Mouse (Mus musculus) stomach, embryonic 16.5 days (tissue): Measurements from ENCODE around the gene Ccser2. TPM values are rescaled to one million over a fixed set of nuclear protein-coding genes. Genes with fewer than 3 reads are reported as not detected.

Experiments
- ATAC-seq: fragments of 200-750 bp; cut with Nextera tagmentation; 2 replicates; pipeline ENCODE4 v1.8.0; 2017; ENCODE audit warnings: moderate number of reproducible peaks, moderate TSS enrichment; ENCODE audit not compliant: insufficient read depth, low FRiP score
- H3K27ac ChIP-seq: fragments of 300-500 bp; sonication (generic); 2 replicates; pipeline ENCODE4 v1.5.1; 2014; ENCODE audit warnings: low read length
- H3K27me3 ChIP-seq: fragments of 300-500 bp; sonication (generic); 2 replicates; pipeline ENCODE4 v1.6.1; 2014; ENCODE audit warnings: low read length, control low read depth, mixed read lengths; ENCODE audit not compliant: control insufficient read depth, insufficient read depth
- H3K36me3 ChIP-seq: fragments of 300-500 bp; sonication (generic); 2 replicates; pipeline ENCODE4 v1.6.1; 2014; ENCODE audit warnings: low read length; ENCODE audit not compliant: control insufficient read depth, insufficient read depth
- H3K4me1 ChIP-seq: fragments of 300-500 bp; sonication (generic); 2 replicates; pipeline ENCODE4 v1.6.1; 2014; ENCODE audit warnings: low read length, control low read depth, mixed read lengths; ENCODE audit not compliant: control insufficient read depth, insufficient read depth
- H3K4me2 ChIP-seq: fragments of 300-500 bp; sonication (generic); 2 replicates; pipeline ENCODE4 v1.6.1; 2014; ENCODE audit warnings: low read depth, low read length, mixed read lengths
- H3K4me3 ChIP-seq: fragments of 300-500 bp; sonication (generic); replicated peaks from 2 replicates; pipeline ENCODE4 v1.5.1; 2014; ENCODE audit warnings: mild to moderate bottlenecking, low read length
- H3K9ac ChIP-seq: fragments of 300-500 bp; sonication (generic); 2 replicates; pipeline ENCODE4 v1.6.1; 2014; ENCODE audit warnings: low read length
- H3K9me3 ChIP-seq: fragments of 300-500 bp; sonication (generic); replicated peaks from 2 replicates; pipeline ENCODE4 v1.6.1; 2016; ENCODE audit warnings: low read length, control low read depth; ENCODE audit not compliant: control insufficient read depth
- WGBS: fragments of 180-500 bp; shearing (Covaris S2); extraction: QIAGEN DNeasy Blood & Tissue Kit; methylation state at CpG from one replicate; pipeline ENCODE4 v1.1.7; 2014; 5-methylcytosine and 5-hydroxymethylcytosine counted together
- polyA plus RNA-seq: library from polyadenylated mRNA; unstranded; fragments of >200 nt; fragmentation: Nextera tagmentation; extraction: Ambion mirVana; gene quantifications from 2 replicates; pipeline ENCODE4 v1.2.1, GENCODE M21; 2015

The Ccser2 gene
- polyA plus RNA-seq, 1 experiment from 2014 or later = 26.0 TPM

DNA sequence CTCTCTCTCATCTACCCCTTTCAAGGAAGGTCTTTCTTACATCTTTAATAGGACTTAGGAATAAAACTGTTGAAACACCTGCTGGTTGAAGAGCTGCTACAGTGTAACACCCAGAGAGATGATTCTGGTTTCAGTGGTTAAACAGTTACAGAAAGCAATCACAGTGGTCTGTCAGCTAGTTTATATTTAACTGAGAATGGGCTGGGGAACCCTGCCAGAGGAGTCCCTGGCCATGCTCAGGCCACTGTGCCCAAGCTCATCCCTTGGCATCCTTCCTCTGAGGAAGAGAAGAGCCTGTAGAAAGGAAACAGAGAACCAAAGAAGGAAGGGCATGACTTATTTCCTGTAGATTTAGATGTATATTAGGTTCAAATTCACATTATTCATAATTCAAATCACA lies 21.2 kb upstream of the Ccser2 start:
- Histone ChIP-seq H3K27me3 (no peaks in the 10 kb centered on the region), H3K9ac (no peak overlapping the region), H3K27ac (no peak overlapping the region), H3K9me3 (no peaks in the 10 kb centered on the region), H3K4me2 (no peak overlapping the region), H3K36me3 (no peaks in the 10 kb centered on the region), H3K4me3 (no peak overlapping the region), H3K4me1 (no peaks in the 10 kb centered on the region)
- no peak for ATAC-seq

DNA sequence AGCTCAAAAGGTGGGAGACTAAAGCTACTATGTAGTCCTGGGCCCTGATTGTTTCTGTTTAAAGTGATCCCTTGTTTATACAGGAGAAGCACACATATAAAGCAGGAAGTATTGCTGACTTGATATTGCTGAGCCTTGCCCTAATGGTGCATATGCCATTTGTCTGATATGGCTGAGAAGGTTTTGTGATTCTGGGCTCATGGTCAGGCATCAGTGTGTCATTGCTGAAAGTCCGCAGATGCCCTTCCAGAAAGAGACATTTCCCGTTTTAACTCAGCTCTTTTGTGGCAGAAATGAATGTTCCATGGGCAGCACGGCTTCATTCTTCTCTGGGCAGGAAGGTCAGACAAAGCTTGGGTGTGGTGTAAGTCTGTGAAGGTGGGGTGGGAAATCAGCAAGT lies 17.1 kb upstream of the Ccser2 start:
- H3K4me2 ChIP-seq = no peak overlapping the region
- H3K9ac ChIP-seq = no peak overlapping the region
- no peak overlapping the region for H3K4me3 ChIP-seq
- H3K4me1 ChIP-seq = no peaks in the 10 kb centered on the region
- no peak for ATAC-seq
- no peaks in the 10 kb centered on the region for H3K27me3 ChIP-seq
- 66% methylated on average over 3 of the region's 3 CpGs for WGBS
- H3K36me3 ChIP-seq = no peaks in the 10 kb centered on the region
- no peak overlapping the region for H3K27ac ChIP-seq
- no peaks in the 10 kb centered on the region for H3K9me3 ChIP-seq

DNA sequence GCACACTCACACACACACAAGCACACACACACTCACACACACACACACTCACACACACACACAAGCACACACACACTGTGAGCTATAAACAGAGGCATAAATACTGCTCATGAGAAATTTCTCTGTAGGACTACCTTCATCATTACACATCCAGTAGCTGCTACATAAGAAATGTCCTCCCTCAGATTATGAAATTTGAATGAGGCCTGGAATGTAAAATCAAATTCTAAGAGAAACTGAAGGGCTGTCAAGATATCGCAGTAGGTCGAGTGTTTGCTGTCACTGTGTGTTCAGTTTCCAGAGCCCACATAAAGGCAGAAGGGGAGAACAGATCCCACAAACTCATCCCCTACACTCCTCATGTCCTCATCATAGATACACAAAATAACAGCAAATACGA lies 6.4 kb upstream of the Ccser2 start:
- no peak overlapping the region for H3K9ac ChIP-seq
- H3K4me2 ChIP-seq = no peak overlapping the region
- H3K4me1 ChIP-seq = no peaks in the 10 kb centered on the region
- no peak overlapping the region for H3K4me3 ChIP-seq
- 81% methylated on average over 3 of the region's 3 CpGs for WGBS
- H3K9me3 ChIP-seq = no peaks in the 10 kb centered on the region
- H3K27ac ChIP-seq = no peak overlapping the region
- H3K27me3 ChIP-seq = no peaks in the 10 kb centered on the region
- no peak for ATAC-seq
- no peaks in the 10 kb centered on the region for H3K36me3 ChIP-seq

DNA sequence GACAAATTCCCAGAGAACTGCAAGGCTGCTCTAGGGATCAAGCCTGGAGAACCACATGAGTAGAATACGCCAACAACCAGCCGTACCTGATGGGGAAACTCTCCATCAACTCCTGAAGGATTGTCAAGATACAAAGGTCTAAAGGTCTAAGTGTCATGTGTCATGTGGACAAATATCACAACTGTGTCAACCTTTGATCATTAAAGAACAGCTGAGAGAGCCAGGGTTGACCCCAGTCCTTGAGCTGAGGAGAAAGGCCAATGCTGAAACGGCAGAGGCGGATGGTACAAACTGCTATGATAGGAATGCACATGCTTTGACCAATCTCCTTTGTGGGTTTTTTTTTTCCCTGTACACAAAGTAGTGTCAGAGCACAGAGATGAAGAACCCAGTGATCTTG lies 2.6 kb upstream of the Ccser2 start:
- WGBS = 67% methylated on average over 4 of the region's 4 CpGs
- Histone ChIP-seq H3K36me3 (no peaks in the 10 kb centered on the region), H3K27me3 (no peaks in the 10 kb centered on the region), H3K4me2 (no peak overlapping the region), H3K9me3 (no peaks in the 10 kb centered on the region), H3K4me1 (peaks cover 4% of the 10 kb centered on the region; the same call in 1 of the 2 replicates), H3K9ac (no peak overlapping the region), H3K27ac (no peak overlapping the region), H3K4me3 (no peak overlapping the region)
- no peak for ATAC-seq

DNA sequence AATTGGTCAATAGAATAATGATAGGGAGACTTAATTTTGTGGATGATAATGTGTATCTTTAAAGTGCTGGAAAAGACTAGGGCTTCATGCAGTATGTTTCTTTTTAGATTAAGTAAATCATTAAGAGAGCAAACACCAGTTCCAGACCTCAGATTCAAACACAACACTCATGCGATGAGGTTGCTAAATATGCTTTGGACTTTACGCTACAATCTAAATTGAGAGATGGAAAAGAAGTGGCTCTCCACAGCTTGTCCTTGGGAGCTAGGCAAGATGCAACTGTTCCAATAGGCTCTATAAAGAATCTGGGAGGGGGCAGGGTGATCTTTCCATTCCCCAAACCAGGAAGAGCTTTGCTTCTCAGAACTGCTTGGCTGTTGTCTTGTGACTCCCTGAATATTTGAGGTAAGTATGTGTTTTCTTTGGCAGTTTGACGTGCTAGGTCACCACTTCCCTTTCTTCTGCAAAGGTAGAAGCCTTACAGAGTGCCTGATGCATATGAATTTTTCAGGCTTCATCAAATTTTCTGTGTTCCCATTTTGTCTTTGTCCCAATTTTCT lies 1.4 kb upstream of the Ccser2 start:
- no peak for ATAC-seq
- Histone ChIP-seq H3K4me3 (no peak overlapping the region), H3K4me1 (peaks cover 4% of the 10 kb centered on the region; the same call in 1 of the 2 replicates), H3K27ac (no peak overlapping the region), H3K9me3 (no peaks in the 10 kb centered on the region), H3K9ac (no peak overlapping the region), H3K27me3 (no peaks in the 10 kb centered on the region), H3K4me2 (no peak overlapping the region), H3K36me3 (no peaks in the 10 kb centered on the region)
- WGBS = 79% methylated on average over 3 of the region's 3 CpGs

DNA sequence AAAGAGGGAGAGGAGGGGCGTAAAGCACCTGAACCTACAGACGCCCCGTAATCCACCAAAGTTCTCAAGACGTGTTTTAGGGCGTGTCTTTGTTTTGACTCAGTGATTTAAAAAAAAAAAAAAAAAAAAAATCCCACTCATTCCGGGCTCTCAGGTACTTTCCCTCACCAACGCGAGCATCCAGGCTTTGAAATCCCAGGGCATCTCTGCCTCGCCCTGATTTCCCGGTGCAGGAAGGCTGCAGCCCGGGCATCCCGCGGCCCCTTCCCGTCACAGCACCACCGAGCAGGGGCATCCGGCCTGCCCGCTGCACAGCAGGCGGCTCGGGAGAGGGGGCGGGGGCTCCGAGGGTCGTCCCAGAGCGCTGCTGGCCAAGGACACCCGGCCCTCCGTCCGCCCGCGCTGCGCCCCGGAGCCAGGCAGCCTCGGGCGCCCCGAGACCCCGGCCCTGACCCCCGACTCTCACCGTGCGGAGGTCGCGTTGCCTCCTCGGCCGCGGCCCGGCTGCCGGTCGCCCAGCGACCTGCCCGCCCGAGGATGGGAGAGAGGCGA lies 425 bp downstream of the Ccser2 start:
- H3K9ac ChIP-seq = peak overlapping the region; percentile 96
- no peaks in the 10 kb centered on the region for H3K36me3 ChIP-seq
- H3K4me3 ChIP-seq = peak overlapping the region; percentile 89
- ATAC-seq = peak; percentile 61
- under 1% methylated on average over 47 of the region's 49 CpGs for WGBS
- peaks cover 4% of the 10 kb centered on the region; the same call in 1 of the 2 replicates for H3K4me1 ChIP-seq
- H3K9me3 ChIP-seq = no peaks in the 10 kb centered on the region
- no peaks in the 10 kb centered on the region for H3K27me3 ChIP-seq
- peak overlapping the region; percentile 67 for H3K27ac ChIP-seq
- peak overlapping the region; percentile 68 for H3K4me2 ChIP-seq

DNA sequence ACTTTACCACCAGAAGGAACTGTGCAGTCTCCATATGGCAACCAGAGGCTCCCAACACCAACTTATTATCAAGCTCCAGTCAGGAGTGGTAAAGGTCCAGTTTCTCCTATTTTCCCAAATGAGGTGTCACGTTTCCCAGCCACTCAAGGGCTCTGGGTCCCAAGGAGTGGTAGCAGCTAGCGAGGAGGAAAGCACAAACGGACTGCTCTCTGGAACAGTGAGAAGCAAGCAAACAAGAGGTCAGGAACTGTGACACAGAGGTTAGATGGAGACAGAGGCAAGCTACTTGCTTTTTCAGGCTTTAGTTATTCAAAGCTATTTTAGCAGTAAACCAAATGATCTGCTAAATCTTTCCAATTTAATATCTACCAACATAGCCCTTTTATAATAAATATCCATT lies 3.2 kb downstream of the Ccser2 start:
- no peak for ATAC-seq
- Histone ChIP-seq H3K9me3 (no peaks in the 10 kb centered on the region), H3K4me2 (no peak overlapping the region), H3K4me1 (peaks cover 4% of the 10 kb centered on the region; the same call in 1 of the 2 replicates), H3K27me3 (no peaks in the 10 kb centered on the region), H3K9ac (no peak overlapping the region), H3K27ac (no peak overlapping the region), H3K4me3 (no peak overlapping the region), H3K36me3 (no peaks in the 10 kb centered on the region)
- 46% methylated on average over 3 of the region's 3 CpGs for WGBS

DNA sequence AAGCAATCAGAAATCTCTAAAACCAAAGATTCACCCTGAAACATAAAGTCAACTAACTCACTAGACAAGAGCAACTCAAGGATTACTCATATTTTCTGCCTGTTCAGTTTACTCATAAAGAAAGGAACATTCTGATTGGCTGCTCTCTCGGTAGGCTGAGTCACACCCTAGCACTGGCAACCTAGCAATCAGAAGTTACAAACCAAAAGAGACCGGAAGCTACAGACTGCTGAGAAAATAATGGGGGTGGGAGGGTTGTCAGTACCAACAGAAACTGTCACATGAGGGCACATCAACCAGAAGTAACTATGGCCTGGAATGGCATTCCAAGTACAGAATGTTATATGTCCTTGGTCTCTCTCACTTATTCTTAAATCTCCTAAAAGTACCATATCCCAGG lies 6.1 kb downstream of the Ccser2 start:
- Histone ChIP-seq H3K9me3 (no peaks in the 10 kb centered on the region), H3K4me1 (peaks cover under 1% of the 10 kb centered on the region; the same call in 1 of the 2 replicates), H3K4me3 (no peak overlapping the region), H3K9ac (no peak overlapping the region), H3K36me3 (no peaks in the 10 kb centered on the region), H3K27me3 (no peaks in the 10 kb centered on the region), H3K27ac (no peak overlapping the region), H3K4me2 (no peak overlapping the region)
- ATAC-seq = no peak
- 93% methylated on average over 2 of the region's 2 CpGs for WGBS

DNA sequence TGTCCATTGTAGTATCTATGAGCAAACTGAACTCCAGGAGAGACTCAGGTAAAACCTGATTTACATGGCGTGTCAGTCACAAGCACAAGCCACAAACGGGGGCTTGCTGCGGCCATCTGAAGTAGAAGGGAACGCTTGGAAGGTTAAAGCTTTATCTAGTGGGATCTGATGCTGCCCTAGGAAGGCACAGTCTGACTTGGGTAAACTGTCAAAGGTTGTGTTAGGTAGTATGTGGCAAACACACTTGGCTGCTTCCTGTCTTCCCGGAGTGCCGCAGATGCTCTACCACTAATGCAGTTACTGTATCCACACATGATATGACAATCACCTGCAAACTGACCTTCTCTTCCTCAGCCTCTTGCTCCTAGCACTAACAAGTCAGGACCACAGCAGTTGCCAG lies 10.9 kb downstream of the Ccser2 start:
- WGBS = 88% methylated on average over 6 of the region's 6 CpGs
- H3K27ac ChIP-seq = no peak overlapping the region
- no peak overlapping the region for H3K4me2 ChIP-seq
- H3K36me3 ChIP-seq = no peaks in the 10 kb centered on the region
- H3K4me1 ChIP-seq = 0 out of 2 replicates have a peak, but pooled peaks cover 2% of the 10 kb centered on the region
- no peak for ATAC-seq
- H3K27me3 ChIP-seq = no peaks in the 10 kb centered on the region
- no peak overlapping the region for H3K4me3 ChIP-seq
- H3K9me3 ChIP-seq = no peaks in the 10 kb centered on the region
- no peak overlapping the region for H3K9ac ChIP-seq
